Mouse (Mus musculus): ENCODE measurements around the gene Gbx1.

Gbx1 gene

DNA sequence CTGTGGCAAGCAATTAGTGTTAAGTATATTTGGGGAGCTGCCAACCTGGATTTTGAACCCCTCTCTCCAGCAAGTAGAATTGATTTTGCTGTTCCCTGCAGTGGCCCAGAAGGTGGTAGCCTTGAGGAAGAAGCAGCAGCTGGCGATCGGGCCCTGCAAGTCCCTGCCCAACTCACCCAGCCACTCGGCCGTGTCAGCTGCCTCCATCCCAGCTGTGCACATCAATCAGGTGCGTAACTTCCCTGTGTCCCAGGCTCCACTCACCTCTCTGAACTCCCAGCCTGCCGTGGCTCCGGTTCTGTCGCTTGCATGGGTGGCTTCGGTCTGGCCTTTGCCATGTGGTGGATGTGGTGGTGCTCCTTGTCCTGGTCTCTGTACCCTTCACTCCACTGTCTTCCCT is 49.1 kb downstream of the Gbx1 start:
- no peak for DNase-seq (ENCODE audit: low spot score in 2 of 2)

DNA sequence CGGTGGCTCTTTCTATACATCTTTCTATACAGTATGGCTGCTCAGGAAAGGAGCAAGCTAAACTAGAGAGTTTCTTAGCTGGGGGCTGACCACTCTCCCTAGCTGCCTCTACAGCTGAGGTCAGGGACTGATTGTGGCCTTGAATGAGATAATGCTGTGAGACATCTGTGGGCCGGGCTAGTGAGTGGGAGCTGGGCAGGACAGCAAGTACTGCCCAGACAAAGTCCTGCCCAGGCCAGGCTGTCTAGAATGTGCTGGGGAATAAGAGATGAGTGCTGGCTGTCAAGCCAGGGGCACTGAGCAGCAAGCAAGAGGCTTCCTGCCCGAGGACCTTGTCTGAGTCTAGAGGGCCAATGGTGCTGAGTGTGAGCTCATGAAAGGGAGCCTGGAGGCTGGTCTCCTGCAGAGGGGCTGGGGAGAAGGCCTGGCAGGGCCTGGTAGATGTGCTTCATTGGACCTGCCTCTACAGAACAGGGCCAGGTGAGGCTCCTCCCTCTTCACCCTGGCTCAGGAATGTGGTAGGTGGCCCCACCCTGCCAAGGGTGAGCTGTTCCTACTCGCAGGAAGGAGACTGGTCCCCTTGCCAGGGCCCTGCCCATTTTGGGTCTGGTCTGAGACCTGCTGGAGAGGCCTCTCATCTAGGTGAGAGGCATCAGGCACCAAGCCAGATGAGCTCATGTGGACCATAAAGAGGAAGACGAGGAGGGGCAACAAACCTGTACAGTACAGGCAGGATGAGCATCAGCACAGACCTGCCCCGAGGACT is 51.3 kb downstream of the Gbx1 start:
- no peak for DNase-seq (ENCODE audit: low spot score in 2 of 2)

DNA sequence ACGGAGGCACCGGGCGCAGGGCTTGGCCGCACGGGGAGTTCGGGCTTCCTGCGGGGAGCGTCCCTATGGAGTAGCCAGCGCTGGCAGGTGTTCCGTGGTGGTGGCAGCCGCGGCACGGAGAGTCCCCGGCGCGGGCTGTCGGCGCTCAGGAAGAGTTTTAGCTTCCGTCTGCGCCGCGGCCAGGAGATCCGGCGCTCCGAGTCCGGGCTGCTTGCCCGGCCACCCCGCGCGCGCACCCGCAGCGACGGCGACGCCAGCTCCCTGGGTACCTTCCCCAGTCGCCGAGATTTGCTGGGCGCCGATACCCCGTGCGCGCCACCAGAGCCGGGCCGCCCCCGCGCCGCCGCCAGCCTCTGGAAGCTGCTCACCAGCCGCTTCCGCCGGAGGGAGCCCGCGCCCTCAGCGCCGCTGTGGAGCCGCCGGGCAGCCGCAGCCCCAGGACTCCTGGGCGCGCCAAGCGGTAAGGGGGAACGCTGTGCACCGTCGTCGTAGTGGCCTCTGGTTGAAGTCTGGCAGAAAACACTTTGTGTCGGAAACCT is 52.2 kb downstream of the Gbx1 start:
- no peak for DNase-seq (ENCODE audit: low spot score in 2 of 2)

DNA sequence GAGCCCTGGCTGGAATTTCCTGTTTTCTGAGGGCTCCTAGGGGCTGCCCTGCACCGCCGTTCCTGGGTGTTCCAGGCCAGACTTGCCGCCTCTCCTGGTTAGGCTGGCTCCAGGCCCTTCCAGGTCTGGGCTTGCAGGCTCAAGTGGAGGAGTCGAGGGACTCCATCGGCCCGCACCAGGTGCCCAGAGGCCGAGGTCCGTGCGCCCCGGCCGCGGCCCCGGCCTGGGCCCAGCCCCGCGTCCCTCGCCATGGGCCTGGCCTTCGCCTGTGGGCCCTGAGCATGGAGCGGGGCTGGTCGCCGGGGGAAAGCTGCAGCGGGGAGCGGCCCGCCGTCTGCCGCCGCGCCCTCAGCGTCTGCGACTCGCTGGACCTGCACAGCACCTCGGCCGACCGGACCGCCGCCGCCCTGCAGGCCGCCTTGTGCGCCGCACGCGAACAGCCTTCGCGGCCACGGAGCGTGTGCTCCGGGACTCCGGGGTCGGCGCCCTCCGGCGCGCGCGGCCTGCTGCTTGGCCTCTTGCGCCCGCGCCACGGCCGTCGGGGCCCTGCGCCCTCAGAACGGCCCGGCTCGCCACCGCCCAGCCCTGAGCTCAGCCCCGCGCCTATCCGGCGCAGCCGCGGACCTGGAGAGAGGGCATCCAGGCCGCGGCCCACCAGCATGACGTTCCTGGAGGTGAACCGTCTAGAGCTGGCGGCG is 52.8 kb downstream of the Gbx1 start:
- DNase-seq (ENCODE audit: low spot score in 2 of 2): no peak

DNA sequence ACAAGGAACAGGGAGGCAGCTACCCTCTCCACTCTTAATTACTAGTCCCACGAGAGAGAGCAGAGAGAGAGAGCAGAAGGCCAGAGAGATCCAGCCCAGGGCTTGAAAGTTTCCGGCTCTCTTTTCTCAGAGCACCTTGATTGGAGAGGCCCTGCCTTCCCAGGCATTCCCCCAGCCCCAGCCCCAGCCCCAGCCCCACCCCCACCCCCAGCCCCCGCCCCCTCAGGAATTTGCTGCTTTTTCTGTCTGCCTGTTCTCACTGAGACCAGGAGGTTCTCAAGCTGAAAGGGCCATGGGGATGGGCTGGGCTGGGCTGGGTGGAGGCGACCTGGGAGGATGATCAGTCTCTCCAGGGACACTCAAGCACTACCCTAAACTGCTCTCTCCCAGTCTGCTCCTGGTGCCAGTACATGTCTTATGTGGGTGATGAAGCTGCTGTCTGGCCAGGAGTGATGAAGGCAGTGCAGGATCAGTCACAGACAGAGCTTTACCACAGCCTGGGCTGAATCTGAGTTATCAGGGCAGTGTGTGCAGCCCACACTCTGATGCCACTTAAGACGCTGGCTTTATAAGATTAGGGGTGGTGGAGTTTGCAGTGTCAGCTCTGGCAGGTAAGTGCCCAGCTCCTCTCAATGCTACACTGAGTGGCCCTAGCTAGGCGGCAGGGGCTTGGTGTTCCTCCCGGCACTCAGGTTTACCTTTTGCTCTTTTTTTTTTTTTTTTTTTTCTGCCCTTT is 54.0 kb downstream of the Gbx1 start:
- DNase-seq (ENCODE audit: low spot score in 2 of 2): no peak

DNA sequence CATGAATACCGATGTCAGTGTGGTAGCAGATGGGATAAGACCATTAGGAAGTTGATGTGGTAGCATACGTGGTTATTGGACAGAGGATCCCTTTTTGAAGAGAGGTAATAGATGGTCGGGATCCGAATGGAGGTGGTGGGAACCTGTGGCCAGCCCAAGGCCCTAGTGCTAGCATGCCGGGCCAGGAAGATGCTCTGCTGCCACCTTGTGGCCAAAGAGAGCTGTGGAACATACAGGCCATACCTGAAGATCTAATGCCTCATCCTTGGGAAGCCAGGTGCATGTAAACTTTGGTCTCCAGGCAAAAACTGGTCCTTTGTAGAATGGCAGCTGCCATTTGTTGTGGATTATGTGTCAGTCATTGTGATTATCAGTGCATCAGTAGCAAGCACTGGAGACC is 56.4 kb downstream of the Gbx1 start:
- peak; percentile 64 to 68 for DNase-seq (ENCODE audit: low spot score in 2 of 2)

DNA sequence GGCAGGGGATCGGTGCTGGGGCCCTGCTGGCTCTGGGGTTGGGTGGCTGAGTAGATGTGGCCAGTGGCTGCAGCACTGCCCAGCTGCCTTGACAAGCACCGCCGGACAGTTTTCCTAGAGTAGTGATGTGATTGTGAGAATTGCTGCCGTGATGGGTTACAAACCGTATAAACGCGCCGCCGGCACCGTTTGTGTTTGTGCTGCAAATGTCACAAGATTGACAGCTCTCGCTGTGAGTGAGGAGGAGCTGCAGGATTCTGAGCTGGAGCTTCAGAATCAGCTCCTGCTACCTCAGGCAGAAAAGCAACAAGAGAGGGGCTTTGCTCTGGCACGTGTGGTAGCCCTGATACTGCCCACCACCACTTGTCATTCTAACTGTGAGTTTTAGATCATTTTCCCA is 60.2 kb downstream of the Gbx1 start:
- no peak for DNase-seq (ENCODE audit: low spot score in 2 of 2)

DNA sequence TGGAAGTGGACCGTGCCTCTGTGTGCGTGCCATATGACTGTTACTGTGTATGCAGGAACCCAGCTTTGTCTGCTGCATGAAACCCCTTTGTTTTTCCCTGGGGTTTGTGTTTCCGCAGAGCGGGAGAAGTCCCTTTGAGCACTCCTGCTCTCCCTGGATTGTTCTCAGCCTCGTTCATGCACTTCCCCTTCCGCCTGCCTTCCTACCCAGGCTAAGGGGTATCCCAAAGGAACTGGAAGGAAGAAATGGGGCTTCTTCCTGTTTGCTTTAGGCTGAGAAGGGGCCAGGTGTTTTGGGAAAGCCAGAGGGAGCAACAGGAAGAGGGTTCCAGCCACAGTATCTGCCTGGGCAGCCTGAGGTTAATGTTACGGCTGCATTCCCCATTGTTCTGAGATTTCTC is 71.4 kb downstream of the Gbx1 start:
- DNase-seq (ENCODE audit: low spot score in 2 of 2): no peak

DNA sequence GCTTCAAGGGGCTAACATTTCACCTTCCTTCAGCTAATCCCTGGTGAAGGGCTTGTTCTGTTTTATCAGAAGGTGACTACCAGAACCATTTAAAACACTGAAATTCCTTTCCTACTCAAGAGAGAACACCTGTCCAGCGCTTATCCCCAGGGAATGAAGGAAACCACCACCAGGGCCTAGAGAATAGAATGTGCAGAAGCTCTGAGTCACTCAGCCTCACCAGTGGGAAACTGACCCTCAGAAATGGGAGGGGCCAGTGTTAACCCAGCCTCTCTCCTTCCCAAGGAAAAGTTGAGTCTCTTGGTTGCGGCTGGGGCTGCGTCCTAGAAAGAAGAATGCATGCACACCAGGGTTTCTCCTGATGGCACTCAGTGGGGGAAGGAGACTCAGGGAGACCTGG is 71.9 kb downstream of the Gbx1 start:
- DNase-seq (ENCODE audit: low spot score in 2 of 2): no peak

DNA sequence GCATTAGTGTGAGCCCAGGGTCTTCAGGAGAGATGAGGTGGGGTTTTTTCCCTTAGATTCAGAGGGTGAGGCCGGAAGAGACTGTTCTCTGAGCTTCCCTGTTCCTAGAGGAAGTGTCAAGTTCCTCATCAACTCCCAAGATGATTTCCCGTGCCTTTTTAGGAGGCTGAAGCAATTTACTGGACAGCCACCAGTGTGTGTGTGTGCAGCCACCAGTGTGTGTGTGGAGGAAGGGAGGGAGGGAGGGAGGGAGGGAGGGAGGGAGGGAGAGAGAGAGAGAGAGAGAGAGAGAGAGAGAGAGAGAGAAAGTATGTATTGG is 73.1 kb downstream of the Gbx1 start:
- DNase-seq (ENCODE audit: low spot score in 2 of 2): no peak

DNA sequence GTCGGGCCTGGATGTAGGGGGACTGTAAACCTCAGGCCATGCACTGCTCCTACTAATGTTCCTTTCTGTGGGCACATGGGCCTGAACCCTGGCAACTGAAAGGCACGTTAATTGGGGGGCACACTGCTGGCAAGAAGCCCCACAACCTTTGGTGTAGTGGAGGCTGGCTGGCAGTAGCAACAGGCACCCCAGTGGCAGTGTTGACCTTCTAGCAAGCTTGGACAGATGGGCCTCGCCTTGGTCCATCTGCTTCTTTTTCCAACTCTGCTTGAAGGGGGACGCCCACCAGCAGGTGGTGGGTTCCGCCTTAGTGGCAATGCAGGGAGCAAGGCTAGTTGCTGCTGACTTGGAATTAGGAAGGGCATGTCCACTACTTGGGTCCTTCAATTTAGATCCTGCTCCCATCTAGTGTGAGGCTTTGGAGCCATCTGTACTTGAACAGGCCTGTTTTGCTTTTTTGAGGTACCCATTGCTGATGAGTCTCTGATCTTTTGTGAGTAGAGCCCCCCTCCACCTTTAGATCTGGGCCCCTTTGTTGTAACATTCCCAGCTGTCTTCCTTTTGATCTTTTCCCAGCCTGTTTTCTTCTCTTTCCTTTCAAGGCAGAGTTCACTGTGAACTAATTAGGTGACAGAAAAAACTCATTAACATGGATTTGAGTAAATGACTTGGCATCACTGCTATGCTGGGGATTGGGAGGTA is 73.6 kb downstream of the Gbx1 start:
- no peak for DNase-seq (ENCODE audit: low spot score in 2 of 2)
